Mouse (Mus musculus) granulocyte monocyte progenitor cell, adult 5-6 weeks (primary cell): Measurements from ENCODE around the gene Alppl2. TPM values are rescaled to one million over a fixed set of nuclear protein-coding genes. Genes with fewer than 3 reads are reported as not detected.

ENCODE experiments used
- ATAC-seq: replicated peaks from 2 replicates; pipeline ENCODE4 v1.8.0; 2016; ENCODE audit warnings: mild to moderate bottlenecking, moderate TSS enrichment, inconsistent platforms; ENCODE audit not compliant: poor library complexity, severe bottlenecking
- total RNA-seq, 2 experiments: library from RNA; stranded (forward) in 1 of 2; stranded (reverse) in 1 of 2; fragments of 200-712, 200-1000 nt in 1 of 2; fragments of >200 nt in 1 of 2; fragmentation: Nextera tagmentation in 1 of 2; gene quantifications; 2 replicates each; pipeline ENCODE4 v1.2.3; 2014 to 2017

Gene Alppl2
- total RNA-seq (2014; fragmentation: Nextera tagmentation) (not detected in 2 replicates), total RNA-seq (2017) (not detected in 2 replicates)

- no peak for ATAC-seq
Measured at GRCm38 (mm10) chr1:87089828-87090227, at the start of gene Alppl2. Alppl2 (minus strand) TSS chr1:87089928.

- no peak for ATAC-seq
Measured at GRCm38 (mm10) chr1:87131803-87132202, 42.1 kb upstream of the Alppl2 start.

GRCm38 (mm10) chr1:87127206-87128030, 37.7 kb upstream of the Alppl2 start:
- ATAC-seq = peak; percentile 22; the same call in 1 of the 2 replicates

DNA sequence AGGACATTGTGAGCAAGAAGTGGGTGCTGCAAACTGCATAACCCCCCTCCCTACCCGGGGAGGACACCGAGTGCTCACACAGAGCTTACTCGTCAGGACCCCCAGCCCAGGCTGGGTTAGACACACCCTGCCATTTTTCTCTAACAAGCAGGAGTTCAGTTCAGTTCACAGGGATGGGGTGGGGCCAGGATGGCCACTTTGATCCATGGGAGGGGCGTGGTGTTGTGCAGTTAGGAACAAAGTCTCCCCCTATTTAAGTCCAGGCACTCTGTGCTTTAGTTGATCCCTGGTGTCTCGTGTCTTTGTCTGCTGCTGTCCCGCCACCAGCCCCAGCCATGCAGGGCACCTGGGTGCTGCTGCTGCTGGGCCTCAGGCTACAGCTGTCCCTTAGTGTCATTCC, 34.9 kb upstream of the Alppl2 start, which contains the start of gene Akp3:
Gene Akp3 (plus strand): TSS at position 301 of the 400 bp plus-strand sequence.
- ATAC-seq = no peak

DNA sequence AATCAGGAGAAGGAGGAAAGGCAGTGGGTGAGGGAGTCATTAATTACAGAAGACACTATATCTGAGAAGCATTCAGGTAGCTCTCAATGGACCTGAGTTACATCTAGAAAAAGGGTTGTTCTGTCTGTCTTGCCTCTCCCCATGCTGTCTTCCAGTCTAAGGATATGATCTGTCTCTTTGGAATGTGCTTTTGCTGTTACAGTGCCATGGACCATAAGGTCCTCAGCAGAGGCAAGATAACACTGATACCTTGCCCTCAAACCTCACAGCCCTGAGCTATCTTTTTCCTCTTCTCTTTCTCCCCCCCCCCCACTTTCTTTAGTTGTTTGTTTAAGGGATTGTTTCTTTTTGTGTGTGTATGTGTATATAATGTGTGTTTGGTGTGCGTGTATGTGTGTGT, 25.1 kb upstream of the Alppl2 start:
- no peak for ATAC-seq

GRCm38 (mm10) chr1:87111719-87112354, 22.1 kb upstream of the Alppl2 start:
- peak; percentile 86 for ATAC-seq

DNA sequence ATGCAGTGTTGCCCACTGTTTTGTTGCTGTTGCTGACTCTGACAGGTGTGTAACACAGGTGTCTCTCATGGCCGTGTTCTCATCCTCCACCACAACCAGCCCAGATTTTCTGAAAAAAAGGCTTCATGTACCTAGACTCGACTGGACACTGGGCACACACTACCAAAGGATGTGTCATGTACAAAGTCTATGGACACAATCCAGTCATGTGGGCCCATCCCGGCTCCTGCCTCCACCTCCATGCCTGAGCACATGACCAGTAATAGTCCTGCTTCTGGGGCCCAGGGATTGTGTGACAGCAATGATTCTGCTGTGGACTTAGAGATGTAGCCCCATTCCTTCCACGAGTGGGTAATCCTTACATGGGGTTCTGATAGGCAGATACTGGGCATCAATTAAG, 18.8 kb upstream of the Alppl2 start:
- no peak for ATAC-seq

- ATAC-seq = no peak
Measured at GRCm38 (mm10) chr1:87106536-87106935, 16.8 kb upstream of the Alppl2 start.

DNA sequence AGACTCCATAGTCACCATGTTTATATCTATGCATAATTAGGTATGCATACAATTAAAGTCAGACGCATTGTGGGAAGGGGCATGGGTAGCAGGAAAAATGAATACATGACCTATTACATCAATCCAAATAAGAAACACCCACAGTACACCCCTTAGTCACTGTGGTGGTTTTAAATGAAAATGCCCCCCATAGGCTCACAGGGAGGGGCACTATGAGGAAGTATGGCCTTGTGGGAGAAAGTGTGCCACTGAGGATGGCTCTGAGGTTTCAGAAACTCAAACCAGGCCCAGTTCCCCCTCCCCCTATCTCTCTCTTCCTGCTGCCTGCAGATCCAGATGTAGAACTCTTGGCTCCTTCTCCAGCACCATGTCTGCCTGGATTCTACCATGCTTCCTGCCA, 14.2 kb upstream of the Alppl2 start:
- ATAC-seq = peak; percentile 79

DNA sequence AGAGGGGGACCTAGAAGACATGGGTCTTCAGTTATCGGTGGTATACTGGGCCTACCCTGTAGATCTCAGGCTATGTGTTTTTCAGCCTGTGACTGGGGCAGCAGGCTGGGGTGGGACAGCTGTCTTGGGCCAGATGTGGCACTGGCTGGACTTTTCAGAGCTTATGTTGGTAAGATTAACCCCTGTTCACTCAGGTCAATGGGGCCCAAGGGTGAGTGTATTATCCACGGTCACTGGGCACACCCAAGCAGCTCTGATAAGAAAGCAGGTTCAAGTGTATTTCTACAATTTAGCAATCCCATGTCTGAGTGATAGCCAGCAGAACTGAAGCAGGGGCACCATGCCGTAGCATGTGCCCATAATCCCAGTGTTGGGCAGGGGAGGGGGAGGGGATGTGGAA, 12.4 kb upstream of the Alppl2 start:
- ATAC-seq = no peak

DNA sequence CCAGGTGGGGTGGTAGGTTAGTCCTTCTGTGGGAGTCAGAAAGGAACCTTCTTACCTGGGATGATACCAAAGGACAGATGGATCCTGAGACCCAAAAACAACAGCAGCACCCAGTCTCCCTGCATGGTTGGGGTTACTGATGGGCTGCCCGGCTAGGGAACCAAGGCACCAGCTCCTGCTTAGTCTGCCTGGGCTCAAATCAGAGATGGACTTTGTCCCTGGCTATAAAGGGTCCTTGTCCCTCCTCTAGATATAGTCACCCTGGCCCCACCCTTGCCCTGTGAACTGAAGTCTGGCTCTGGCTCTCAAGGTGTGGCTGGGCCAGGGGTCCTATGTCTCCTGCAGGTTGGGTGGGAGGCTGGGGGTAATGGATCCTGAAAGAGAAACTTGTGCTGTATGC, 11.7 kb upstream of the Alppl2 start, which contains the start of gene Alpi:
Gene Alpi (minus strand): TSS at position 196 of the 400 bp plus-strand sequence.
- no peak for ATAC-seq

- ATAC-seq = peak; percentile 91
Measured at GRCm38 (mm10) chr1:87098358-87098975, 8.7 kb upstream of the Alppl2 start.

- no peak for ATAC-seq
Measured at GRCm38 (mm10) chr1:87095642-87096041, 5.9 kb upstream of the Alppl2 start.

- ATAC-seq = no peak
Measured at GRCm38 (mm10) chr1:87089251-87089650, 477 bp downstream of the Alppl2 start.

DNA sequence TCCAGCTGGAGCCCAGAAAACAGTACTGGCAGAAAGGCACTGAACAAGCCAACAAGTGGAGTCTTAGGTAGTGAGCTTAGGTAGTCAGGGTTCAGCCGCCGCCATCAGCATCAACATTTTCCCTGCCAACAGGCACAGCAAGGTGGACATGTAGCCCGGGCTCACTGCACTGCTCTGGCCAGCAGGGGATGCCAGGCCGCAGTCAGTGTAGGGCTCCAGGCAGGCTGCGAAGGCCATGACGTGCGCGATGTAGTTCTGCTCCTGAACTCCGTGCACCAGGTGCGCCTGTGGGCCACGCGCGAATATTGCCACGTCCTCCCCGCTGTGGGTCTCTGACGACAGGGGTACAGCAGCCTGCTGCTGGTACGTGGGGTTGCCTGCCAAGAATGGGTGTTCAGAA, 2.8 kb downstream of the Alppl2 start:
- ATAC-seq = 0 out of 2 replicates have a peak, but pooled peaks have one; percentile 30

- ATAC-seq = no peak
Measured at GRCm38 (mm10) chr1:87086196-87086595, 3.5 kb downstream of the Alppl2 start.

DNA sequence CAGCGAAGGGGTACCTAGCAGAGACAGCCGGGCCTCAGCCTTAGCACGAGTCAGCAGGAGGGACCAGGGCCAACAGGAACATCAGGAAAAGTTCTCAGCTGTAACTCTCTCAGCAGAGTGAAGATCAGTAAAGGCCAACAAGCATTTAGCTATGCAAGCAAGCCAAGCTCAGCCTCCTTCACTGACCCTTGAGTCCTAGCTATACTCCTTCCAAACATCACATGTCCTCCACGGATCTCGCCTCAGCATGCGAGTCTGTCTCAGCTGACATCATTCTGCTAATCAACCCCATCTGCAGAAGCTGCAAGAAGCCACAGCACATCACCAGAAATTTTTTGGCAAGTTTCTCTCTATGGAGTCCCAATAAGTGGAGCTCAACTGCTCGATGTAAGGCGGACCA, 16.0 kb downstream of the Alppl2 start:
- ATAC-seq = no peak

DNA sequence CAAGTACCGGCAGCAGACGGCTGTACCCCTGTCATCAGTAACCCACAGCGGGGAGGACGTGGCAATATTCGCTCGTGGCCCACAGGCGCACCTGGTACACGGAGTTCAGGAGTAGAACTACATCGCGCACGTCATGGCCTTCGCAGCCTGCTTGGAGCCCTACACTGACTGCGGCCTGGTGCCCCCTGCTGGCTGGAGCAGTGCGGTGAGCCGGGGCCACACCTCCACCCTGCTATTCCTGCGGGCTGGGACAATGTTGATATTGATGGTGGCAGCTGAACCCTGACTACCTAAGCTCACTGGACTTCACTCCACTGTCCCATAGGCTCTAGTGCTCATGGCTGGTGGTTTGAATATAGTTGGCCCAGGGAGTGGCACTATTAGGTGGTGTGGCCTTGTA, 19.0 kb downstream of the Alppl2 start:
- peak; percentile 88 for ATAC-seq

DNA sequence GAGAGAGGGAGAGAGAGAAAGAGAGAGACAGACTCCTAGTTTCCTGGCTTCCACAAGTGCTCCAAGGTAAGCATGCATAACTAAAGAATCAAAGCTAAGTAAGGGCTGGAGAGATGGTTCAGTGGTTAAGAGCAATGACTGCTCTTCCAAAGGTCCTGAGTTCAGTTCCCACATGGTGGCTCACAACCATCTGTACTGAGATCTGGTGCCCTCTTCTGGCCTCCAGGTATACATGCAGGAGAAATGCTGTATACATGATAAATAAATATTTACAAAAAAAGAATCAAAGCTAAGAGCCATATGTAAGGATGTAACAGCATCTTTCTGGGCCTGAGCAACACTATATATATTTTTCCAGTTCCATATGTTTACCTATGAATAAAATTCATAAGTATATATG, 28.8 kb downstream of the Alppl2 start:
- no peak for ATAC-seq

DNA sequence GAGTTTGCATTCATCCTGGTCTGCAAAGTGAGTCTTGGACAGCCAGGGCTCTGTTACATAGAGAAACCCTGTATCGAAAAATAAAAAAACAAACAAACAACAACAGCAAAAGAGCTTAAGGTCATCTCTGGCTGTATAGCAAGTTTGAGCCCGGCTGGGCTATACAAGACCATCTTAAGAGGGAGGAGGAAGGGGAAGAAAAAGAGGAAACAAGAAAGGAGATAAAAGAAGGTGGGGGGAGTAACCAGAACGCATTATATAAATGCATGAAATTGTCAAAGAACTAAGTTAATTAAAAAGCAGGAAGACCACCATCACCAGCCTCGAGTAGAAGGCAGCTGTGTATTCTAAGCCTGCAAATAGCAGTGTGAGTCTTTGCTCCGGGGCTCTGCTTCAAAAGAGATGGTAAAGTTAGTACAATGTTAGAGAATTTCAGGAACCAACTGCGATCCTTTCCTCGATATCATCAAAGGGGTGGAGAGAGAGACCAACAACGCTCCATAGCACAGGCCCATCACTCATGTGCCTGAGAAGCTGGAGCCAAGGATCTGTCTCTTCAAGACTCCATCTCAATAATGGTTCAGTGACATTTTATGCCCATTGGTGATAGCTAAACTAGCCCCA, 30.6 kb downstream of the Alppl2 start:
- no peak for ATAC-seq

DNA sequence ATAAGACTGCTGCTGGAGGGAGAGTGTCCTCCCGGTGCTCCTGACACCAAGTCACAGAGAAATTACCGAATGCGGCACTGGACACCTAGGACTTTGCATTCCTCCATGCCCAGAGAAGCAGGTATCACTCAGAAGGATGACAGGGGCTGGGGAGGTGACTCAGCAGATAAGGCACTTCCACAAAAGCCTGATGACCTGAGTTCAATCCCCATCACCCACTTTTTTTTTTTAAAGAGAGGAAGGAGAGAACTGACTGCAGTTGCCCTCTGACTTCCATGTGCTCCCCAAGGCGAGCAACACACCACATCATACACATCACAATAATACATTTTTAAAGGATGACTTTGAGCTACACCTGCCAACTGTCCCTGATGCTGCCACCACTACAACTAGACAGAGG, 32.7 kb downstream of the Alppl2 start:
- ATAC-seq = no peak
